Mouse (Mus musculus) heart, embryonic 10.5 days (tissue): Measurements from ENCODE around the gene Cxcl14. TPM values are rescaled to one million over a fixed set of nuclear protein-coding genes. Genes with fewer than 3 reads are reported as not detected.
A peak's percentile ranks its signal among the peaks of the same experiment; 100 is the strongest.

ENCODE experiments used
- DNase-seq: peaks from one replicate; pipeline ENCODE4 v3.0.0-alpha.2; 2017; ENCODE audit warnings: low spot score
- H3K27ac ChIP-seq: fragments of 300-500 bp; sonication (generic); 2 replicates; pipeline ENCODE4 v1.5.1; 2016; ENCODE audit warnings: mild to moderate bottlenecking
- H3K27me3 ChIP-seq: fragments of 300-500 bp; sonication (generic); 2 replicates; pipeline ENCODE4 v1.6.1; 2016; ENCODE audit warnings: mild to moderate bottlenecking; ENCODE audit not compliant: poor library complexity, insufficient read depth, severe bottlenecking
- H3K36me3 ChIP-seq: fragments of 300-500 bp; sonication (generic); 2 replicates; pipeline ENCODE4 v1.6.1; 2016; ENCODE audit warnings: mild to moderate bottlenecking, moderate library complexity
- H3K4me1 ChIP-seq: fragments of 300-500 bp; sonication (generic); 2 replicates; pipeline ENCODE4 v1.6.1; 2016; ENCODE audit warnings: mild to moderate bottlenecking
- H3K4me3 ChIP-seq: fragments of 300-500 bp; sonication (generic); 2 replicates; pipeline ENCODE4 v1.5.1; 2016; ENCODE audit warnings: mild to moderate bottlenecking, moderate library complexity
- H3K9me3 ChIP-seq: fragments of 300-500 bp; sonication (generic); 2 replicates; pipeline ENCODE4 v1.6.1; 2016; ENCODE audit warnings: mild to moderate bottlenecking, moderate library complexity
- WGBS: fragments of 180-500 bp; shearing (Covaris S2); methylation state at CpG from one replicate; pipeline ENCODE4 v1.1.7; 2016; 5-methylcytosine and 5-hydroxymethylcytosine counted together
- polyA plus RNA-seq: library from polyadenylated mRNA; unstranded; fragments of >200 nt; fragmentation: Nextera tagmentation; extraction: Ambion mirVana; gene quantifications from 2 replicates; pipeline ENCODE4 v1.2.1, GENCODE M21; 2016

The Cxcl14 gene
- 1.6 and 8.6 TPM in 2 replicates for polyA plus RNA-seq

- Histone ChIP-seq H3K9me3 (no peaks in the 10 kb centered on the region), H3K4me3 (peak within 1 kb of the TSS; percentile 71), H3K36me3 (no peaks in the 10 kb centered on the region), H3K27me3 (peaks cover 92% of the 10 kb centered on the region), H3K27ac (peak within 1 kb of the TSS; percentile 75), H3K4me1 (peaks cover 21% of the 10 kb centered on the region)
- under 1% methylated on average over 76 of the region's 76 CpGs for WGBS
- DNase-seq, result no peak
These were observed at the start of gene Cxcl14 for GRCm38 (mm10) chr13:56295943-56296658. Gene Cxcl14, minus strand, starts transcription at chr13:56296551.

DNA sequence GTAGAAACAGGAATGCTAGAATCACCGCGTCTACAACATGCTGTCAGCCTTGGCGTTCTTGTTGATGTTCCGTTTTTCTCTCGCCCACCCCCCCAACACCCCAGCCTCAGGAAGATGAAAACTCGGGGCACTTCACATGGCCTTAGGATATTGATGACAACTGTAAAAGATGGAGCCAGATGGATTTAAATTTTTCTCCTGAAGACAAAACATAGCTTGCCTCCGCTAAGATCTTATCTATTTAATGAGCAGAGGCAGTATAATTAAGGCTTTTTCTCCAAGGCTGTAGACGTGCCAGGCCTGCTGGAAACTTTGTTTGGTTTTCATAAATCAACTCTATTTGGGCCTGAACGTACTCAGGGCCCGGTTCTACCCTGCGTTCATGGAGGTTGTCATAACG, 48.0 kb upstream of the Cxcl14 start:
- Histone ChIP-seq H3K4me1 (peaks cover 17% of the 10 kb centered on the region), H3K4me3 (no peak overlapping the region), H3K27me3 (0 out of 2 replicates have a peak, but pooled peaks cover 9% of the 10 kb centered on the region), H3K36me3 (no peaks in the 10 kb centered on the region), H3K9me3 (no peaks in the 10 kb centered on the region), H3K27ac (no peak overlapping the region)
- DNase-seq, result no peak
- 83% methylated on average over 12 of the region's 12 CpGs for WGBS

DNA sequence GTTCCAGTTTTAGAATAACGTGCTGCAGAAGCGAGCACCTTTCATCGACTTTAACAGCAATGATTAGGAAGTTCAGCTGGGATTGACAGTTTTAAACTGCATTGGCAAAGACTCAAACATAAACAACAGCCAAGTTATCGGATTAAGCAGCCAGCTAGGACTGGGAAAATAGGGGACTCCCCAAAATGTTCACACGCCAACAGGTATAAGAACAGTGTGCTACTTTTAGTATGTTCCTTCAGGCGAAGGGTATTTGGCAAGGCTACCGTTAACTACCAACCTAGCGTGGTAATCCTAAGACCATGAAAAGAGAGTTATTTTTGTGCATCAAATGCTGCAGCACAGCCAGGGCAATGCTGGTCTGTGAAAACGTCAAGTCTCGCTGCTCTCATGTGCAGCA, 46.1 kb upstream of the Cxcl14 start:
- Histone ChIP-seq H3K27me3 (no peaks in the 10 kb centered on the region), H3K9me3 (no peaks in the 10 kb centered on the region), H3K4me1 (peaks cover 20% of the 10 kb centered on the region), H3K36me3 (no peaks in the 10 kb centered on the region), H3K27ac (no peak overlapping the region), H3K4me3 (no peak overlapping the region)
- WGBS, result 70% methylated on average over 10 of the region's 10 CpGs
- DNase-seq, result no peak

DNA sequence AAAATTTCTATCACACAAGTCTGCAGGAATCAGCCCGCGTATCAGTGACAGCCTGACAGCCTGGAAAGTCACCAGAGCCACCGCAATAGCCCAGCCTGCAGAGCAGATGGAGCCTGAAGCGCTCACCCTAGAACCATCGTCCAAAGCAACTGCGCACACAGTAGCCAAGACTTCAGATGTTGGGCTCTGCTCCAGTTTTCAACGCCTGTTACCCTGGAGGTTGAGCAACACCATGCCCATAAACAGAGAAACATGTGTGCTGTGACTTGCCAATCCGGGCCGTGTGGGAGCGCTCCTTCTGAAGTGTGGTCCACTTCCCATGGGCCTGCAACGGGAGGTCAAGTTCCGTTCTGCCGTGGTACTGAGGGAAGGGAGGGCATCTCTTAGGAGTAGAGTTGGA, 44.2 kb upstream of the Cxcl14 start:
- Histone ChIP-seq H3K27ac (no peak overlapping the region), H3K9me3 (no peaks in the 10 kb centered on the region), H3K36me3 (no peaks in the 10 kb centered on the region), H3K4me1 (peaks cover 20% of the 10 kb centered on the region), H3K4me3 (no peak overlapping the region), H3K27me3 (no peaks in the 10 kb centered on the region)
- WGBS, result 69% methylated on average over 13 of the region's 13 CpGs
- no peak for DNase-seq

GRCm38 (mm10) chr13:56339816-56340215, 43.5 kb upstream of the Cxcl14 start:
- no peaks in the 10 kb centered on the region for H3K9me3 ChIP-seq
- H3K4me3 ChIP-seq, result no peak overlapping the region
- WGBS, result 76% methylated on average over 8 of the region's 8 CpGs
- no peaks in the 10 kb centered on the region for H3K27me3 ChIP-seq
- no peak for DNase-seq
- H3K36me3 ChIP-seq, result no peaks in the 10 kb centered on the region
- H3K4me1 ChIP-seq, result peaks cover 25% of the 10 kb centered on the region
- peak overlapping the region; percentile 12; the same call in 1 of the 2 replicates for H3K27ac ChIP-seq

DNA sequence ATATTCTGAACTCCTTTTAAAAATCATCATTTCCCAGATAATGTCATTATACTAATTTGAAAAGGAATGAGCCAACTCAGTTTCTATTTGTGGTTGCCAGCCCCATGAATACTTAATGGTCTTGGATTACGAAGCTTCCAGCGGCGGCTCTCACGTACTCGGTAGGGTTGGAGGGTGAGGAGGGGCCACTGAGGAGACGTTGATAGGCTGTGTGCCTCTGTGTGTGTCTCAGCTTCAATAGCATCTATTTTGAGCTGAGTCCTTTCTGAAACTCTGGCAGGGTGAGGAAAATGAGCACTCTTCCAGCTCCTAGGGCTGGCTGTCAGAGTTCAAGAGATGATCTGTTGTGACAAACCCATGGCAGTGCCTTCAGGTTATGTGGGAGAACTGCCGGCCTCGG, 40.6 kb upstream of the Cxcl14 start:
- 25% methylated on average over 8 of the region's 8 CpGs for WGBS
- H3K4me3 ChIP-seq, result no peak overlapping the region
- H3K27me3 ChIP-seq, result peaks cover 8% of the 10 kb centered on the region; the same call in 1 of the 2 replicates
- no peaks in the 10 kb centered on the region for H3K9me3 ChIP-seq
- H3K27ac ChIP-seq, result peak overlapping the region; percentile 8; the same call in 1 of the 2 replicates
- H3K36me3 ChIP-seq, result no peaks in the 10 kb centered on the region
- no peak for DNase-seq
- H3K4me1 ChIP-seq, result peaks cover 21% of the 10 kb centered on the region

GRCm38 (mm10) chr13:56334802-56335690, 38.7 kb upstream of the Cxcl14 start:
- H3K4me3 ChIP-seq, result no peak overlapping the region
- H3K4me1 ChIP-seq, result peaks cover 21% of the 10 kb centered on the region
- no peaks in the 10 kb centered on the region for H3K36me3 ChIP-seq
- no peak for DNase-seq
- H3K27ac ChIP-seq, result no peak overlapping the region
- peaks cover 16% of the 10 kb centered on the region; the same call in 1 of the 2 replicates for H3K27me3 ChIP-seq
- H3K9me3 ChIP-seq, result no peaks in the 10 kb centered on the region
- WGBS, result 54% methylated on average over 10 of the region's 10 CpGs

- peaks cover 15% of the 10 kb centered on the region for H3K4me1 ChIP-seq
These were observed 37.9 kb upstream of the Cxcl14 start for GRCm38 (mm10) chr13:56334236-56334635.

GRCm38 (mm10) chr13:56332356-56332755, 36.0 kb upstream of the Cxcl14 start:
- Histone ChIP-seq H3K9me3 (no peaks in the 10 kb centered on the region), H3K27ac (no peak overlapping the region), H3K27me3 (peaks cover 24% of the 10 kb centered on the region; the same call in 1 of the 2 replicates), H3K4me3 (no peak overlapping the region), H3K4me1 (peaks cover 12% of the 10 kb centered on the region; the same call in 1 of the 2 replicates), H3K36me3 (no peaks in the 10 kb centered on the region)
- DNase-seq, result no peak
- WGBS, result 71% methylated on average over 6 of the region's 6 CpGs

More at GRCm38 (mm10) chr13:56334236-56334635, 37.9 kb upstream of the Cxcl14 start:
- no peak overlapping the region for H3K27ac ChIP-seq
- H3K27me3 ChIP-seq, result peaks cover 21% of the 10 kb centered on the region; the same call in 1 of the 2 replicates
- no peaks in the 10 kb centered on the region for H3K9me3 ChIP-seq
- no peak overlapping the region for H3K4me3 ChIP-seq
- no peak for DNase-seq
- H3K36me3 ChIP-seq, result no peaks in the 10 kb centered on the region
- WGBS, result 85% methylated on average over 8 of the region's 8 CpGs

DNA sequence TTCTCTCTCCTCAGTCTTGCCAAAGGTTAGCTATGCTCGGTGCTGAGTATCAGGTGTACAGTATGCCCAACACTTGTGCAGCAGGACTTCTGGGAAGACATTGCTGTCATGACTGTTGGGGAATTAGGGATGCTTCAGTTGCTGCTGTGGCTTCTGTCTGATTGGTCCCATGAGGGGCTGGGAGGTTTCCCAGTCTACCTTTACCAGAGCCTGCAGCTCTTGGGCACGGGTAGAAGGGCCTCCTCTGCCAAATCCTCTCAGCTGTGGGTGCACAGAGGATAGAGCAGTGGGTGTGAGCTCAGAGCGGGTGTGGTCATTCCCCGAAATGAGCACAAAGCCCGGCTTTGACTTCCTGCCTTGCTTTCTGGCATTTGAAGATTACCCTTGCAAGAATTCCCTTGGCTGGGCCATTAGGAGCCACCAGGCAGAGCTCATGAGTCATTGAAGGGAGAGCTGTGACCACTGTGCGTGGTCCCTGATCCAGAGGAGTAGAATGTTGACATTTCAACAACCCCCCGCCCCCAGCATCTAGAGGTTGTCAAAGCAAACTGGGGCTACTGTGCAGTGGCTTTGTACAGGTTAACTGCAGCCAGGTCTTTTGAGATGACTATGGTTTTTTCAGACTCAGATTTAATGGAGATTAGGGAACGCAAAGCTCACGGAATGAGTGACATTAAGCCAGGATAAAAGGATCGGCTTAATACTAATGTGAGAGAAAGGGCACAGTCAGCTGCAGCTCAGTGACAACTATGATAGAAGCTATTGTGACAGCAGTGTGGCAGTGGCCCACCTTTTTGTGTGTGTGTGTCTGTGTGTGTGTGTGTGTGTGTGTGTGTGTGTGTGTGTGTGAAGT, 34.5 kb upstream of the Cxcl14 start:
- Histone ChIP-seq H3K27me3 (peaks cover 24% of the 10 kb centered on the region; the same call in 1 of the 2 replicates), H3K36me3 (no peaks in the 10 kb centered on the region), H3K4me1 (peaks cover 6% of the 10 kb centered on the region; the same call in 1 of the 2 replicates), H3K4me3 (no peak overlapping the region), H3K9me3 (no peaks in the 10 kb centered on the region), H3K27ac (no peak overlapping the region)
- DNase-seq, result no peak
- 64% methylated on average over 10 of the region's 10 CpGs for WGBS

- WGBS, result 75% methylated on average over 6 of the region's 6 CpGs
- Histone ChIP-seq H3K4me1 (peaks cover under 1% of the 10 kb centered on the region; the same call in 1 of the 2 replicates), H3K9me3 (no peaks in the 10 kb centered on the region), H3K27me3 (peaks cover 24% of the 10 kb centered on the region; the same call in 1 of the 2 replicates), H3K27ac (no peak overlapping the region), H3K4me3 (no peak overlapping the region), H3K36me3 (no peaks in the 10 kb centered on the region)
- DNase-seq, result no peak
These were observed 33.4 kb upstream of the Cxcl14 start for GRCm38 (mm10) chr13:56329769-56330168.

GRCm38 (mm10) chr13:56329165-56329564, 32.8 kb upstream of the Cxcl14 start:
- Histone ChIP-seq H3K9me3 (no peaks in the 10 kb centered on the region), H3K4me3 (no peak overlapping the region), H3K27ac (no peak overlapping the region), H3K4me1 (no peaks in the 10 kb centered on the region), H3K27me3 (peaks cover 24% of the 10 kb centered on the region; the same call in 1 of the 2 replicates), H3K36me3 (no peaks in the 10 kb centered on the region)
- no peak for DNase-seq
- 83% methylated on average over 6 of the region's 6 CpGs for WGBS
